Mouse (Mus musculus) Patski (cell line): ENCODE data around the gene Serf1. TPM values are rescaled to one million over a fixed set of nuclear protein-coding genes. Genes with fewer than 3 reads are reported as not detected.
A peak's percentile ranks its signal among the peaks of the same experiment; 100 is the strongest.
"Not testable (repeated sequence)": the region's sequence is repeated elsewhere in the genome, so short reads cannot be mapped to it uniquely, and the experiment has no call there.

ENCODE experiments used
- ATAC-seq: fragments of 100-300 bp; one replicate; pipeline ENCODE4 v1.8.0; 2021
- CTCF ChIA-PET: fragments of 350-600 bp; sonication (Branson Sonifier 250); formaldehyde crosslinking; loops from one replicate; lab custom pipeline; 2022; ENCODE audit warnings: inconsistent platforms; lab: Charles Lee
- POLR2A ChIA-PET: fragments of 350-600 bp; sonication (Branson Sonifier 250); formaldehyde crosslinking; loops from one replicate; lab custom pipeline; 2022; ENCODE audit warnings: antibody characterized with exemption, inconsistent platforms; lab: Charles Lee
- DNase-seq: peaks from one replicate; pipeline ENCODE4 v3.0.0-alpha.2; 2011; ENCODE audit warnings: low read depth, low spot score
- H3K27me3 ChIP-seq: fragments of 371-371 bp; one replicate; pipeline ENCODE4 v1.5.1; 2021
- CTCF ChIP-seq: fragments of 100-300 bp; IDR thresholded peaks from one replicate; pipeline ENCODE4 v1.5.1; 2021
- in situ Hi-C: fragments of 300-500 bp; cut with MboI; formaldehyde crosslinking; loops from 3 replicates; pipeline ENCODE4 v1.11.1; 2018; ENCODE audit warnings: low pct_unique_long_range_greater_than_20kb, mixed read lengths
- polyA plus RNA-seq: library from polyadenylated mRNA; unstranded; gene quantifications from one replicate; pipeline ENCODE4 v1.2.3, GENCODE M21; 2021

Serf1 gene
- polyA plus RNA-seq, 1 experiment from 2014 or later, result 32.3 TPM

- H3K27me3 ChIP-seq, result no peaks in the 10 kb centered on the region
- ChIA-PET CTCF (no interaction called here), POLR2A (interaction anchor here (0.6 to 0.8 kb wide), 2 partner anchors 17 to 289 kb away, joined by 3 to 6 read pairs; partner anchors contain the start of gene Serf1)
- TF ChIP-seq CTCF, result no peak
- in situ Hi-C loops, result no loop called here
- ATAC-seq (peak; percentile 85), DNase-seq (peak; percentile 49)
Measured at GRCm38 (mm10) chr13:100124423-100125257, 16.8 kb downstream of the Serf1 start, which contains the start of gene Smn1. Gene Smn1 (plus strand): TSS chr13:100124852.

- in situ Hi-C loops, result no loop called here
- no peak for TF ChIP-seq CTCF
- ChIA-PET POLR2A (interaction anchor here (0.6 kb wide), 1 partner anchor 288 kb away, joined by 3 read pairs; no protein-coding TSS in a partner anchor), CTCF (no interaction called here)
- H3K27me3 ChIP-seq, result no peaks in the 10 kb centered on the region
- DNase-seq (no peak), ATAC-seq (no peak)
Measured at GRCm38 (mm10) chr13:100125258-100125643, 17.4 kb downstream of the Serf1 start.

GRCm38 (mm10) chr13:100141646-100142314 is 34.0 kb downstream of the Serf1 start:
- no peaks in the 10 kb centered on the region for H3K27me3 ChIP-seq
- DNase-seq, result no peak
- no peak for ATAC-seq
- ChIA-PET CTCF (no interaction called here), POLR2A (no interaction called here)
- no peak for TF ChIP-seq CTCF
- in situ Hi-C loops, result no loop called here

- ATAC-seq, result no peak
- H3K27me3 ChIP-seq, result no peaks in the 10 kb centered on the region
- CTCF ChIA-PET, result no interaction called here
- TF ChIP-seq CTCF, result no peak
- DNase-seq, result no peak
- in situ Hi-C loops, result no loop called here
- POLR2A ChIA-PET, result no interaction called here
Measured at GRCm38 (mm10) chr13:100152659-100153058, 44.8 kb downstream of the Serf1 start.

- ChIA-PET POLR2A (no interaction called here), CTCF (interaction anchor here (2.2 kb wide), 1 partner anchor 8 kb away, joined by 5 read pairs; no protein-coding TSS in a partner anchor)
- TF ChIP-seq CTCF, result no peak
- DNase-seq (no peak), ATAC-seq (no peak)
- in situ Hi-C loops, result no loop called here
- H3K27me3 ChIP-seq, result no peaks in the 10 kb centered on the region
Measured at GRCm38 (mm10) chr13:100156624-100157023, 48.8 kb downstream of the Serf1 start.

GRCm38 (mm10) chr13:100161171-100161870 is 53.5 kb downstream of the Serf1 start:
- in situ Hi-C loops, CTCF ChIA-PET: not testable (repeated sequence)

GRCm38 (mm10) chr13:100162467-100162866 is 54.7 kb downstream of the Serf1 start:
- POLR2A ChIA-PET, DNase-seq, H3K27me3 ChIP-seq, in situ Hi-C loops, CTCF ChIA-PET: not testable (repeated sequence)
- peak; percentile 92 for ATAC-seq

More at GRCm38 (mm10) chr13:100161171-100161870, 53.5 kb downstream of the Serf1 start:
- ATAC-seq, POLR2A ChIA-PET, DNase-seq, H3K27me3 ChIP-seq: not testable (repeated sequence)

Other genes with a start within 250 kb of the Serf1 start
- not detected for gene Cartpt, start 206.9 kb upstream of the Serf1 start, polyA plus RNA-seq
- 55.0 TPM for gene Mccc2, start 92.4 kb upstream of the Serf1 start, polyA plus RNA-seq
- 17.8 TPM for gene Bdp1, start 3.9 kb upstream of the Serf1 start, polyA plus RNA-seq
- 44.4 TPM for gene Smn1, start 16.8 kb downstream of the Serf1 start, polyA plus RNA-seq
- 0.39 TPM for gene Naip2, start 94.1 kb downstream of the Serf1 start, polyA plus RNA-seq
- 0.35 TPM for gene Naip5, start 138.3 kb downstream of the Serf1 start, polyA plus RNA-seq
- 0.21 TPM for gene Naip6, start 209.7 kb downstream of the Serf1 start, polyA plus RNA-seq